Mouse (Mus musculus): ENCODE measurements around the gene Rack1. TPM values are rescaled to one million over a fixed set of nuclear protein-coding genes. Genes with fewer than 3 reads are reported as not detected.
"Not testable (repeated sequence)": the region's sequence is repeated elsewhere in the genome, so short reads cannot be mapped to it uniquely, and the experiment has no call there.

Gene Rack1
- 1,656 and 1,714 TPM in 2 replicates for total RNA-seq (2015)
- total RNA-seq (2017), result 910 and 1,013 TPM in 2 replicates

- peak; percentile 90 for ATAC-seq (ENCODE audit: poor library complexity, severe bottlenecking)
Observed at GRCm38 (mm10) chr11:48799921-48800701, at the start of gene Rack1. Gene Rack1 (plus strand): TSS chr11:48800332.

GRCm38 (mm10) chr11:48750428-48750827 lies 49.7 kb upstream of the Rack1 start:
- ATAC-seq (ENCODE audit: poor library complexity, severe bottlenecking), result no peak

- peak; percentile 64 for ATAC-seq (ENCODE audit: poor library complexity, severe bottlenecking)
Observed at GRCm38 (mm10) chr11:48753534-48753933, 46.6 kb upstream of the Rack1 start.

DNA sequence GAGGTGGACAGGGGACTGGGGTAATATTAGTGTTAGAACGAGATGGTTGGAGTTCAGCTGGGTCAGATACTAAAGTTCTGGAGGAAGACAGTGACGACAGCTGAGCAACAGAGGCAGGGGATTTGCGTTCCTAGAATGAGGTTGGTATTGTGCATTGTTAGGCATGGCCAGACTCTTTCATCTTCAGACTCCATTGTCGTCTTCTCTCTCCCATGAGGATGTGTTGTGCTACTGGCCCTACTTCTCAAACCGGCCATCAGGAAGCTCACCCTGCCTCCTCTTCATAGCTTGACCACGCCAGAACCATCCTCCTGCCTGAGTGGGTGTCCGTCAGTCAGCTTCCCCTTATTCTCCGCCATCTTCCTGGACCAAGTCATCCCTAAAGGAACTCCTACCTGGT lies 41.1 kb upstream of the Rack1 start:
- ATAC-seq (ENCODE audit: poor library complexity, severe bottlenecking), result no peak

- no peak for ATAC-seq (ENCODE audit: poor library complexity, severe bottlenecking)
Observed at GRCm38 (mm10) chr11:48764119-48764518, 36.0 kb upstream of the Rack1 start.

DNA sequence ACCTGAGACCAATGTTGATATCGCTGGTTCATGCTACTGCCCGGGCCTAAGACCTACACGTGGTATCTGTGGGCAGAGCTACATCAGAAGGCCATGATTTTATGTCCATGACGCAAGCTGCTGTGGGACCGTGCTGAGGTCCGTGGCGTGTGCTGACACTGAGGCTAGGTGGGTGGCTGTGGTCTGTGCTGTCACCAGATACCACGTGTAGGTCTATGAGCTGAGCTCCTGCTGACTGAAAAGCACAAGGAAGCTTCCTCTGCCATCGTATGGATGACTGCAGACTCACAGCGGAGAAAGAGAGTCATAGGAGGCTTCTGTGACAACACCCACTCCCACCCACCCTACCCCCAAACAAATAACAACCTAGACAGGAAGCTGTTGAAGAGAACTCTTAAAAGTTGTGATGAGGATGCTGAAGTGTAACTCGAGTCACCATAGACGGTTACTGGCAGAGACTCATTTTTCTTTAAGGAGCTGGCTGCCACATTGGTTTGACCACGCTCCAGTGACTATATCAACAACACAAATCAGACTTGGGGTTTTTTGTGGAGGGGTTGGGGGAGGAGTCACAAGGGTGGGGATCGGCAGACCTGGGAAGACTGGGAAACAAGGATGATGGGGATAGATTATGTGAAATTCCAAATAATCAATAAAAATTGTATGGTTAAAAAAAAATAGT lies 32.8 kb upstream of the Rack1 start:
- no peak for ATAC-seq (ENCODE audit: poor library complexity, severe bottlenecking)

DNA sequence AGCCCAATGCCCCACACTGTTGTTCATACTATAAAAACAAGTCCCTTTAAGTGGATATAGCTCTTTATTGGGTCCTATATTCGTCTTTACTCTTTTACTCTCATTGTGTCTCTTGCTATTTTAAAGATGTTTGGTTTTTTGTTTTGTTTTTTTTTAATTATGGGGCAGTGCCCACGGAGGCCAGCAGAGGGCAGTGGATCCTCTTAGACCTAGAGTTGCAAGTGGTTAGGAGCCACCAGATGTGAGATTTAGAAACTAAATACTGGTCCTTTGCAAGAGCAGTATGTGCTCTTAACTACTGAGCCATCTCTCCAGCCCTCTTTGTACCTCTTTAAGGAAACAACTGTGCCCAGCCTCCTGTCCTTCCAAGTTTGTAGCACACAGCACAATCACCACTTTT lies 28.4 kb upstream of the Rack1 start:
- peak; percentile 71 for ATAC-seq (ENCODE audit: poor library complexity, severe bottlenecking)

GRCm38 (mm10) chr11:48774443-48775298 lies 25.5 kb upstream of the Rack1 start:
- peak; percentile 59 for ATAC-seq (ENCODE audit: poor library complexity, severe bottlenecking)

GRCm38 (mm10) chr11:48775483-48775882 lies 24.6 kb upstream of the Rack1 start:
- no peak for ATAC-seq (ENCODE audit: poor library complexity, severe bottlenecking)

GRCm38 (mm10) chr11:48776664-48777063 lies 23.5 kb upstream of the Rack1 start:
- ATAC-seq (ENCODE audit: poor library complexity, severe bottlenecking), result peak; percentile 45; the same call in 1 of the 2 replicates

DNA sequence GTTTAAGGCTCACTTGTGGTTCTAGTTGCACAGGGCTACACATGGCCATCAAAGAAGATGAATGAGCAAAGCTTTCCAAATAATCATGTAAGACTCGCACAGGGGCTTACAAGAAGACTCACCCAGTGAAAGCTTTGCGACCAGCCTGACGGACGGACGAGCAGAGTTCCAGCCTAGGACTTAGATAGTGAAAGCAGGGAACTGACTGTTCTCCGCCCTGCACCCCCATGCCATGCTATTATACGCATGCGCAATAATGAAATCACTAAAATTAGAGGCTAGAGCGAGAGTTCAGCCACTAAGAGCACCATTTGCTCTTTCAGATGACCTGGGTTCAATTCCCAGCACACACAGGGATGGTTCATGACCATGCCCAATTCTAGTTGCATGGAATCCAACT lies 22.8 kb upstream of the Rack1 start:
- no peak for ATAC-seq (ENCODE audit: poor library complexity, severe bottlenecking)

GRCm38 (mm10) chr11:48779450-48779849 lies 20.7 kb upstream of the Rack1 start:
- ATAC-seq (ENCODE audit: poor library complexity, severe bottlenecking), result peak; percentile 78

GRCm38 (mm10) chr11:48782243-48782642 lies 17.9 kb upstream of the Rack1 start:
- ATAC-seq (ENCODE audit: poor library complexity, severe bottlenecking), result no peak

DNA sequence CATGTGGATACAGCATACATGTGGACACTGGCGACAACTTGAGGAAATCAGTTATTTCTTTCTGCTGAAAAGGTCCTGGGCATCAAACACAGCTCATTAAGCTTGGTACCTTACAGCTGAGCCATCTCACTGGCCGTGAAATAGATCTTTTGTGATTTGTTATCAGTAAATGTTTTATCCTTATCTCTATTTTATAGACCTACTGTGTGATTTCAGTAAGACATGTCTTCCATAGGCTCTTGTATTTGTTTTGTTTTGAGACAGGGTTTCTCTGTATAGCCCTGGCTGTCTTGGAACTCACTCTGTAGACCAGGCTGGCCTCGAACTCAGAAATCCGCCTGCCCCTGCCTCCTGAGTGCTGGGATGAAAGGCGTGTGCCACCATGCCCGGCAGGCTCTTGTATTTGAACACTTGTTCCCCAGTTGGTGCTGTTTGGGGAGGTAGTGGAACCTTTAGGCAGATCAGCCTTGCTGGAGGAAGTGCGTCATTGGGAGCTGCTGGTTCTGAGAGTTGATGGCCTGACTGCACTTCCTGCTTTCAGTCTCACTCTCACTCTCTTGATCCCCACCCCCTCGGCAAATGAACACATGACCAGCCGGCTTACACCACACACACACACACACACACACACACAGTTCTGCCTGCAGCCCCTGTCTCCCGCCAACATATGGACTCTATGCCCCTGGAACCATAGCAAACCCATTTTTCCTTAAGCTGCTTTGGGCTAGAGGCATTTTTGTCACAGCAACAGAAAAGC lies 12.5 kb upstream of the Rack1 start:
- ATAC-seq (ENCODE audit: poor library complexity, severe bottlenecking), result peak; percentile 93

DNA sequence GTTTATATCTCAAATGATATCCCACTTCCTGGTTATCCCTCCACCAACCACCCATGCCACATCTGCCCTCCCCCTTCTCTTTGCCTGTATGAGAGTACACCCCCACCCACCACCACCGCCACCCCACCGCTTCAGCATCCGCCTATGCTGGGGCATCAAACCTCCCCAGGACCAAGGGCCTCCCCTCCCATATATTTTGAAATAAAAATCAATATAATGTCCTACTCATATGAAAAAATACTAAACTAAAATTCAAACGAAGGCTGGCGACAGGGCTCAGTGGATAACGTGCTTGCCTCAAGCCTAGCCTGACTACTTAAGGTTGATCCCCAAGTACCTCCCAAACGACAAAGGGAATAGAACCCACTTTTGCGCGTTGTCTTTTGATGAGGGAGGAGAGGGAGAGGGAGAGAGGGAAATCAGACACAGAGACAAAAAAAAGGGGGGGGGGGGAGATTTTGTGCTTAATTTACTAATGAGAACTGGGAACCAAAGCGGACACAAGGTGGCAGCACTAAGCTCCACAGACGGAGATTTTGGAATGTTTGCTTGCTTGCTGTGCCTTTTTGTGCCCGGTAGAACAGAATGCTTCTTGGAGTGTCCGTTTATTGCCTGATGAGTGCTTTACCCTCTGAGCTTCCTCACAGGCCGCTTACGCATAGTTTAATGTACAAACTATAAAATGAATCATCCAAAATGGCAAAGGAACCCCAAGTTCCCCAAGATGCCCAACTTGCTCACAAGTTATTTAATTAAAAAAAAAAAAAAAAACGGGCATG lies 11.6 kb upstream of the Rack1 start:
- peak; percentile 58 for ATAC-seq (ENCODE audit: poor library complexity, severe bottlenecking)

GRCm38 (mm10) chr11:48789215-48789614 lies 10.9 kb upstream of the Rack1 start:
- ATAC-seq (ENCODE audit: poor library complexity, severe bottlenecking), result no peak

DNA sequence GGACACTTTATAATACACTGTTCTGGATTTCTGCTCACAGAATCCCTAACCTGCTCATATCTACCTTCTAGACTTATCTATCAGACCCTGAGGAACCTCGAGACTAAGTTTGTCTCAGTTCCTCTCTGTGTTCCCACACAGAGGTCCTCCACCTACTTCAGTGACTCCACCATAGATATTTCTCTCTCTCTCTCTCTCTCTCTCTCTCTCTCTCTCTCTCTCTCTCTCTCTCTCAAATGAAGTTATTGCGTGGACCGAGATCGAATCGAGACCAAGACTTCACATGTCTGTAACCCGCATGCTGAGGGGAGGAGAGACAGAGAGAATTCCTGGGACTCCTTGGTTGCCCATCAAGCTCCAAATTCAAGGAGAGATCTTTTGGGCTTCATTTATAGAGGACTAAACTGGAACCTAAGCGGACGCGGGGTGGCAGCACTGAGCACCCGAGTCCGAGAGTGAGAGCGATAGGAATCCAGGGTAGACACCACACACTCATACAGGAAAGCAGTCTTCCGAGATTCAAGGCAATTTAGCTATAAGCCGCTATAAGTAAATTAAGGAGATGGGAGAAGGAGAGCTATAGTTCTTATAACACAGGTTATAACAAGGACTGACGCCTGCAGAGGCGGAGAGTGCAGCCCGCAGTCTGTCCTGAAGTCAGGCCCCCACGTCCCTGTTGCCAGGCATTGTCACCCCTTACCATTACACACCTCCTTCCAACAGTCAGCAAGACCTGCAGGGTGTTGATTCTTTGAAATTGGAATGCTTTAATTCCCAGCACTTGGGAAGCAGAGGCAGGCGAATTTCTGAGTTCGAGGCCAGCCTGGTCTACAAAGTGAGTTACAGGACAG lies 9.9 kb upstream of the Rack1 start:
- peak; percentile 73 for ATAC-seq (ENCODE audit: poor library complexity, severe bottlenecking)

GRCm38 (mm10) chr11:48790946-48791345 lies 9.2 kb upstream of the Rack1 start:
- no peak for ATAC-seq (ENCODE audit: poor library complexity, severe bottlenecking)

DNA sequence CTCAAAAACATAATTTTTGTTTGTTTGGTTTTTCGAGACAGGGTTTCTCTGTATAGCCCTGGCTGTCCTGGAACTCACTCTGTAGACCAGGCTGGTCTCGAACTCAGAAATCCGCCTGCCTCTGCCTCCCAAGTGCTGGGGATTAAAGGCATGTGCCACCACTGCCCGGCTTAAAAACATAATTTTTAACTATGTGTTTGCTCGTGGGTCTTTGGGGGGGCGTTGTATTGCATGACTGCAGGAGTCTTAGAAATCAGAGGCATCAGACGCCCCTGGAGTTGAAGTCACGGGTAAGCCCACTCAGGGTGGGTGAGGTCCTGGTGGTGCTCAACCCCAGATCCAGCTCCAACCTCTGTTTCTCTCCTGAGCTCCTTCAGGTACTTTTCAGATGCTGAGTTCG lies 8.2 kb upstream of the Rack1 start:
- ATAC-seq (ENCODE audit: poor library complexity, severe bottlenecking), result not testable (repeated sequence)
